Mouse (Mus musculus) testis, adult 2 months (tissue): ENCODE results near the gene Dnajc25. TPM values are rescaled to one million over a fixed set of nuclear protein-coding genes. Genes with fewer than 3 reads are reported as not detected.

Source experiments
- H3K27ac ChIP-seq: fragments of 200-500 bp; 2 replicates; pipeline ENCODE4 v1.5.1; 2012; ENCODE audit warnings: low read depth, low read length; ENCODE audit not compliant: control insufficient read depth, insufficient read depth
- H3K27me3 ChIP-seq: fragments of 200-500 bp; 2 replicates; pipeline ENCODE4 v1.6.1; 2012; ENCODE audit warnings: mild to moderate bottlenecking, low read length, moderate library complexity; ENCODE audit not compliant: control insufficient read depth, insufficient read depth
- H3K36me3 ChIP-seq: fragments of 200-500 bp; 2 replicates; pipeline ENCODE4 v1.6.1; 2012; ENCODE audit warnings: mild to moderate bottlenecking, low read length; ENCODE audit not compliant: control insufficient read depth, insufficient read depth
- H3K4me1 ChIP-seq: fragments of 200-500 bp; 2 replicates; pipeline ENCODE4 v1.6.1; 2012; ENCODE audit warnings: low read length; ENCODE audit not compliant: control insufficient read depth, insufficient read depth
- H3K4me3 ChIP-seq: fragments of 200-500 bp; 2 replicates; pipeline ENCODE4 v1.5.1; 2012; ENCODE audit warnings: low read depth, mild to moderate bottlenecking, low read length, moderate library complexity, mixed read lengths; ENCODE audit not compliant: control insufficient read depth
- CTCF ChIP-seq: fragments of 200-500 bp; IDR thresholded peaks from 2 replicates; pipeline ENCODE4 v1.5.1; 2012; ENCODE audit warnings: low read depth, mild to moderate bottlenecking, inconsistent platforms, low read length, moderate library complexity; ENCODE audit not compliant: control insufficient read depth, insufficient read depth, insufficient replicate concordance
- POLR2A ChIP-seq: fragments of 200-500 bp; IDR thresholded peaks from 2 replicates; pipeline ENCODE4 v1.6.1; 2012; ENCODE audit warnings: low read depth, mild to moderate bottlenecking, inconsistent platforms, low read length, moderate library complexity; ENCODE audit not compliant: control insufficient read depth
- polyA plus RNA-seq: library from polyadenylated mRNA; depleted of rRNA; stranded (reverse); fragments of >200 nt; gene quantifications from 2 replicates; pipeline ENCODE4 v1.2.3, GENCODE M21; 2012

The Dnajc25 gene
- polyA plus RNA-seq, 1 experiment, result 4.7 TPM

DNA sequence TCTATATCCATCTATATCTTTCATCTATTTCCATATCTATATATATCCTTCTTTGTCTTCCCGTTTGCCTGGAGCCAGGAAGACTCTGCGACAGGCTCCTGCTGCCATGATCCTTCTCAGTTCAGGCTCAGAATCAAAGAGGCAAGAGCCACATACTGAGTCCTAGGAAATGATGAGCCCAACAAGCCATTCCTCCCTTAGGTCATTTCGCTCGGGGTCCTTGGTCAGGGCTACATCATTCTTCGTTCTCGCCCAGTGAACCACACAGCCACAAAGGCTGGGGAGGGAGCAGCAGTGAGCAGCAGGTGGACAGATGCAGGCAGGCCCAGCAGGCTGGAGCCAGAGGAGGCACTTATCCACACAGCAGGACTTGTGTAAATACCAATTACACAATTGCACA is 13.4 kb upstream of the Dnajc25 start:
- Histone ChIP-seq H3K36me3 (no peaks in the 10 kb centered on the region), H3K4me3 (no peak overlapping the region), H3K4me1 (peaks cover 3% of the 10 kb centered on the region), H3K27ac (no peak overlapping the region), H3K27me3 (no peaks in the 10 kb centered on the region)
- no peak for TF ChIP-seq POLR2A
- no peak for TF ChIP-seq CTCF

GRCm38 (mm10) chr4:58982806-58983205 is 12.1 kb upstream of the Dnajc25 start:
- H3K4me3 ChIP-seq, result no peak overlapping the region
- H3K27me3 ChIP-seq, result no peaks in the 10 kb centered on the region
- H3K36me3 ChIP-seq, result no peaks in the 10 kb centered on the region
- no peak for TF ChIP-seq CTCF
- TF ChIP-seq POLR2A, result no peak
- H3K4me1 ChIP-seq, result peaks cover 8% of the 10 kb centered on the region
- H3K27ac ChIP-seq, result no peak overlapping the region

GRCm38 (mm10) chr4:58985157-58985648 is 9.7 kb upstream of the Dnajc25 start:
- no peaks in the 10 kb centered on the region for H3K36me3 ChIP-seq
- no peaks in the 10 kb centered on the region for H3K27me3 ChIP-seq
- no peak overlapping the region for H3K27ac ChIP-seq
- TF ChIP-seq POLR2A, result no peak
- no peak for TF ChIP-seq CTCF
- no peak overlapping the region for H3K4me3 ChIP-seq
- peaks cover 8% of the 10 kb centered on the region for H3K4me1 ChIP-seq

- Histone ChIP-seq H3K36me3 (no peaks in the 10 kb centered on the region), H3K27ac (peak within 1 kb of the TSS; percentile 73), H3K4me3 (peak within 1 kb of the TSS; percentile 89), H3K4me1 (peaks cover 8% of the 10 kb centered on the region), H3K27me3 (no peaks in the 10 kb centered on the region)
- TF ChIP-seq CTCF (no peak), POLR2A (peak; percentile 29; the same call in 1 of the 2 replicates)
Observed at GRCm38 (mm10) chr4:58986540-58987190, 8.2 kb upstream of the Dnajc25 start, which contains the start of gene Ptgr1. TSS of gene Ptgr1 (minus strand) at chr4:58987119.

DNA sequence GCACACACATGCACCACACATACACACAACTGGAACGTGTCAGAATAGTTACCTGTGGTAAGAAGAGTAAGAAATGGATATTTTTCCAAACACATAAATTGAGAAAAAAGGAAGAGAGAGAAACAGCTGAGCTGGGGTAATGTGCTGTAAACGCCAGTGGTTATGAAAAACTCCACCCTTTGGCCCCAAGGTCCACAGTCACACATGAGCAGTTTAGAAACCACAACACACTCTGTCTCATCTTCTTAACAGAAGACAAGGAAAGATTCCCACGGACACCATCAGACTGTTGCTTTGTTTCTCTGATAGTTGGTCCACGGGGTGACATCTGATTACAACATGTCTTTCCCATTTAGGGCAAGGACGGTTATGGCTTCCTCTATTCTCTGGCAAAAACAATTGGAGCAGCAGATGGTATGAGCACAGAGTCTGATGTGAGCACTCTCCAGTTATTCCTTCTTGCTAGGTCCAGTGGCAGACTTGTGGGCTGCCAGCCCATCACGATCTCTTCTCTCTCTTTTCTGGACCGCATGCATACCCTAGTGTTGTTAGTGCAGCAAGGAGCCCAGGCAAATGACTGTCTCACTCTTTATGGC is 5.5 kb upstream of the Dnajc25 start:
- peaks cover 8% of the 10 kb centered on the region for H3K4me1 ChIP-seq
- TF ChIP-seq CTCF (no peak), POLR2A (no peak)
- H3K27ac ChIP-seq, result no peak overlapping the region
- H3K4me3 ChIP-seq, result no peak overlapping the region
- H3K36me3 ChIP-seq, result no peaks in the 10 kb centered on the region
- H3K27me3 ChIP-seq, result no peaks in the 10 kb centered on the region

DNA sequence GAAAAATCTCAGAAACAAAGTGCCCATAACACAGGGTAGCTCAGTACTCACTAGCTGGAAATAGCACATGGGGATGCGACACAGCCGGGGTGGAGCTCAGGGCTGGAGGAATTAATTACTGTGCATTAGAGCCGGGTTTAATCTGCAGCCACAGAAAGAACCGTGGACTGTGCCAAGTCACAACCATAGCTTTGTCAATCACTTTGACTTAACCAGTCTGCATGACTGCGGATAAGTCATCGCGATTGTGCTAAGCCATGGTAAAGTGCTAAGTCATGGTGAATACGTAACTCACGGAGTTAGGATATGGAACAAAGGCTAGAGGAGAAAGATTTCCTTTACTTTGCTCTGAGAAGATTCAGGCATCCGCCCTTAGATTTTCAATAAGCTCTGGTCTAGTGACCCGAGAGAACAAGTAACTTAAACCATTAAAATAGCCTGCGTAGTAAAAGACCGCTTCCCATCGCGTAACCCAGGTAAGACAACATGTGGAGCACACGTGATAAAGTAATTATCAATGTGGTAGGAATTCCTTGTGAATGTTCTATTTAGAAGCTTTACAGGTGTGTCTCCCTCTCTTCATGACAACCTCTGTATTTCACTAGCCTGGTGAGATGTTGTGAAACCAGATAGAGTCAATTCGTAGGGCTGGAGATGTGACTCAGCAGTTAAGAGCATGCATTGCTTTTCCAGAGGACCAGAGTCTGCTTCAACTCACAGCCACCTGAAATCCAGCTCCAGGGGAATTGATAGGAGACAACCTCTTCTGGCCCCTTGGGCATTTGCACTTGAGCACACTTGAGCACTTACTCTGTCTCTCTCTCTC is 4.0 kb upstream of the Dnajc25 start:
- Histone ChIP-seq H3K4me1 (peaks cover 13% of the 10 kb centered on the region), H3K4me3 (no peak overlapping the region), H3K27me3 (no peaks in the 10 kb centered on the region), H3K36me3 (no peaks in the 10 kb centered on the region), H3K27ac (no peak overlapping the region)
- no peak for TF ChIP-seq CTCF
- TF ChIP-seq POLR2A, result no peak

DNA sequence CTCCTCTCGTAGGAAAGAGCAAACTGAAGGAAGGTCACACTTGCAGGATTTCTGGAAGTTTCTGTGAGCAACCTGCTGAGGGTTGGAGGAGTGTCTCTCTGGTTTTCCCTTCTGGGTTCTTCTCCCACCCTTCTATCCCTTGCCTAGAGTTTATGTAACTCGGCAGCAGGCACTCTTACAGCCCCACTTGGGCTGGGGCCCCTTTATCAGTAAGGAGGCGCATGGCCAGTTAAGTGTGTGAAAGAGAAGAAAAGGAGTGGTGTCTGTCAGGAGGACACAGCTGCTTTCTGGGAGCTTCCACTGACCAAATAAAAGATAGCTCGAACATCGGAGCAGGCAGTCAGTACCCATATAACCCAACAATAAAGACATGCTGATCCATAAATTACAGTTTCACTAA is 2.7 kb upstream of the Dnajc25 start:
- Histone ChIP-seq H3K27me3 (no peaks in the 10 kb centered on the region), H3K4me1 (peaks cover 10% of the 10 kb centered on the region), H3K36me3 (no peaks in the 10 kb centered on the region), H3K27ac (no peak overlapping the region), H3K4me3 (no peak overlapping the region)
- TF ChIP-seq CTCF (no peak), POLR2A (no peak)

DNA sequence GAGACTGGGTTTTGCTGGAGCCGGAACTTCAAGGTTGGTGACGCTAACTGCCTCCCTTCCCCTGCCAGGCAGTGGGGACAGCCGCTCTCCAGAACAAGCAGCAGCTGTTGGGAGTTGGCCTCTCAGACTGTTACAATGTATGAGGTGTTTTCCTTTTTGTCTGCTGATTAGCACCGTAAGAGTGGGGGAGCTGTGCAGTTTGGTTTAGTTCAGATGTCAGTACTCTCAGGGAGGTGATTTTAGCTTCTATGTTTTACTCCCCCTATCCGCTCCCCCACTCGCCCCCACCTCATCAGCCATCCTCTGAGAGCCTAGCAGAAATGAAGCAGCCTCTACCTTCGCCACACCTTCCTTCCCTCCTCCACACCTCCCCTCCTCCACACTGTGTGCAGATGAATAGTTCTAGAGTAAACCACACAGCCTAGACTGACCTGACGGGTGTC is 410 bp downstream of the Dnajc25 start:
- Histone ChIP-seq H3K4me1 (peaks cover 10% of the 10 kb centered on the region), H3K36me3 (no peaks in the 10 kb centered on the region), H3K4me3 (0 out of 2 replicates have a peak overlapping the region, but pooled peaks have one; percentile 3), H3K27ac (peak overlapping the region; percentile 44; the same call in 1 of the 2 replicates), H3K27me3 (no peaks in the 10 kb centered on the region)
- TF ChIP-seq CTCF (no peak), POLR2A (no peak)
